Mouse (Mus musculus) adrenal gland, adult (tissue): ENCODE data around the gene Nup93.

ENCODE experiments used
- DNase-seq, 2 experiments: peaks; one replicate each; pipeline ENCODE4 v3.0.0; 2022 to 2023; ENCODE audit warnings: low spot score in 1 of 2; ENCODE audit not compliant: inconsistent age in 2 of 2

The Nup93 gene

DNA sequence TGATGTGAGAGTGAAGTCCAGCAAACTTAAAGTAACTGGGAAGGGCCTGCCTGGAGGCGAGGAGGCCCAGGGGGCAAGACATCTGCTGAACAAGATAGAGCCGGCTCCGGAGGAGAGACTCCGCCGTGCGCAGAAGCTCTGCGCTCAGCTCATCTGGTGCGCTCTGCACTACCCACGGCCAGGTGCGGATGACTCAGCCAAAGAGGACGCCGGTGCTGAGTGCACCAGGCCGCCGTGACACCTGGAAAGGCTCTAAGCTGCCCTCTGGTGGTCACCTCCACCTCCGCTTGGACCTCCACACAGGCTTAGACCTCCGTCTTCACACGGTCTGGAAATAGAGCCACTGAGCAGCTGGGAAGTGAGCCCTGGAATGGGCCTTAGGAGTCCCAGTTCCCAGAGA, 27.8 kb upstream of the Nup93 start:
- DNase-seq: peak; percentile 76 to 88

DNA sequence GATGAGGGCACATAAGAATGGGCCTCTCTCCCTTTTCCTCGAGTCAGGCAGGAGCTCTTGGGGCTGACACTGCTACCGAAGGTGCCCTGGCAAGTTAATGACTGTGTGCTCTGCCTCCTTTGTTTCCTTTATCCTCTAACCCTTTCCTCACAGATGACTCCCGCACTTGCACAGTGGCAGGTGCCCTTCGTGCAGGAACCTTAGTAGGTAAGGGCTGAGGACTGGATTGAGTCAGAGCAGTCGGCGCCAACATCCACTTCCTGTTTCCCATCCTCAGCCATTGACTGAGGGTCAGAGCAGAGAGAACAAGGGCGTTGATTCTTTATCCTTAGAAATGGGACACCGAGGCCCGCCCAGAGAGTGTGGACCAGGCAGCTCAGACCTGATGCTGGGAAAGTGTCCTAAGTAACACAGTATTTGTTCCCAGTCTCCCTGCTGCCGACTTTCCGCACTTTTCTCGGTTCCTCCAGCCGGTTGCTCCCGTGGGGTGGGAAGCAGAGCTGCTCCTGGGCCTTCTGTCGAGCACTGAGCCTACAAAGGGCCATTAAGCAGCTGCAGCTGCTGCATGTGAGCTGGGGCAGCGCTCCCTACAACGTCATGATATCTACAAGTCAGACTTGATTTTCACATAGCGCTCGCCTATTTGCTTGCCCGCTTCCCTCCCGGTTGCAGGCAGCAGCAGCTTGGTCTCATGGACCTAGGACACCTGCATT, 26.9 kb upstream of the Nup93 start:
- DNase-seq: no peak

DNA sequence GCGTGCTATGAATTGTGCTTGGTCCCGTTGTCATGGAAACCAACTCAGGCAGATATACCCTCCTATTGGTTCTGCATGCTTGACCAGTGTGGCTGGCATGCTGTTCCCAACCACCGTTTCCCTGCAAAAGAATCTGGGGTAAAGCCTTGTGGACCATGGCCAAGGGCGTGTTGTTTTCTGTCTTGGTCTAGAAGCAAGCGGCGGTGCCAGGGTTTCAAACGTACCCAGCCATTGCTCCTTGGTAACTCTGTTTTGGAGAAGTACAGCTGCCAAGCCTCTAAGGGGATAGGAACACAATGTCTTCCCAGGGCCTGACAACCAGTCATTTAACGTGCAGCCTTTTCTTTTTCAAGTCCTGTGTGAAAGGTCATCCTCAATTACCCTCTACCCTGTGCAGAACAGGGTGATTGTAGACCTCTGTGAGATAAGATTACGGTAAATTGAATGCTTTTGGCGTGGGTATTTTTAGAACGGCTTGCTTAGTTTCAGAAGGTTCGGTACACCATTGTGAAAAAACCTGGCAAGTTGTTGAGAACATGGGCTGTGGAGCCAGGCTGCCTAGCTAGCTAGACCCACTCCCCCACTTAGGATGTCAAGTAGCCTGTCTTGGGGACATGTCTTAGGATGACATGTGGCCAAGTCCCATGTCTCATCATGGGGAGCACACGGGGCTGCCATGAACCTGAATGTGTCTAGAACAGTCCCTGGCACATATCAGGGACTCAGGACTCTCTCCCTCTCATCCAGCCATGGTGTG, 24.9 kb upstream of the Nup93 start:
- DNase-seq: peak in 1 of 2 experiments; percentile 65

DNA sequence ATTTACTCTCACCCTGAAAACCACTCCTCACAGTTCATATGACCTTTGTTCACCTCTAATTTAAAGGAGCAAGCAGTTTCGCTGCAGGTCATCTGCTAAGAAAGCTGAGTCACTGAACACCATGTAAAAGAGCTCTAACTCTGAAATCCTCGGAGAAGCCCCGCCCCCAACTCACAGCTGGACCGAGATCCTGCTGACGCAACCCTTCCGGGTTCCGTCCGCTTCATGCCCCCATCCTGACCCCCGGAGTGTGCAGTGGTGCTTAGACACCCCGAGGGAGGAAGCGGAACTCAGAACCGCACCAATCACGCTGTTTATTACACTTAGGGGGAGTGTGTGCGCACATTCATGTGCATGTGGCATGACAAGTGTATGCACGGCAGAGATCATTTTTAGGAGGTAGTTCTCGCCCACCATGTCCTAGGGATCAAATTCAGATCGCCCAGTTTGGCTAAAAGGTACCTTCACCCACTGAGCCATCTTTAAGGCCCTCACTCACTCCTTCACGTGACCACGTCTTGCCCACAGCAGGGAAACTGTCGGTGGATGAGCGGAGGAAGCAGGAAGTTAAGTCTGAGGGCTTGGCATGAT, 23.2 kb upstream of the Nup93 start:
- peak; percentile 82 to 88 for DNase-seq

DNA sequence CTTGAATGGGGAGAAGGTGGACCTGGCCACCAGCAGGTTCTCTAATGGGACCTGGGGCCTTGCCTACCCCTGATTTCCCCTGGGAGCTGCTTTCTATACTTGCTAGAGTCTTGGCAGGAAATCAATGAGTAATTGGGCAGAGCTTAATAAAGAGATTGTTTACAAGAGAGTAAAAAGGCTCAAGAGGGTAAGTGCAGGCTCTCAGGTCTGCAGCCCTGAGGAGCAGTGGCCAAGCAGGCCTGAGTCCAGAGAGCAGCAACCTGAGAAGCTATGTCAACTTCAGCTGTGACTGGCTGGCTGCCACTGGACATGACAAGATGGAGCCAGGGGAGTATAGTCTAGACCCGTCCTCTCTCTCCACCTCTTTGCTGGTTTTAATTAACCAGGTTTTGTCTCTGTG, 21.4 kb upstream of the Nup93 start:
- DNase-seq: no peak

DNA sequence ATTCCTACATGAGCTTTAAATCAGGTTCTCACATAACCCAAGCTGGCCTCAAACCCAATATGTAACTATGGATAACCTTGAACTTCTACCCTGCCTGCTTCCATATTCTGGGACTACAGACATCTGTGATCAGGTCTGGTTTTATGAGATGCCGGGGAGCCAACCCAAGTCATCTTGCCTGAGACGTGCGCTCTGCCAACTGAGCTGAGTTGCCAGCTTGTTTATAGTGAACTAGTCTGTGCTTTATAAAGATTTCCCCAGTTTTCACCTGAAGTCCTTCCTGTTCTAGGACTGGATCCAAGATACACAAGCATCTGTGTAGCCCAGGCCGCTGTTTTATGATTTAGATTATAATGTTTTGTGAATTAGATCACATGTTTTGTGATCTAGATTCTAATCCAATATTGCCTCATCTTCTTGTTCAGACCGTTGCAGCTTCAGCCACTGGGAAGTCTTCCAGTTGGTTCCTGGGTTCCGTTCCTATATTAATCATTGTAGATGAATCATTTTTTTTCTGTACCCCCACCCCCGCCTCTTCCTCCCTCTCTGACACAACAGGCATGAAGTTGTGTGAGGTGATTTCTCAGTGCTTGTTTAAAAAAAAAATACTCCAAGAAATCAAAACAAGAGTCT, 19.7 kb upstream of the Nup93 start:
- peak; percentile 50 to 81 for DNase-seq

DNA sequence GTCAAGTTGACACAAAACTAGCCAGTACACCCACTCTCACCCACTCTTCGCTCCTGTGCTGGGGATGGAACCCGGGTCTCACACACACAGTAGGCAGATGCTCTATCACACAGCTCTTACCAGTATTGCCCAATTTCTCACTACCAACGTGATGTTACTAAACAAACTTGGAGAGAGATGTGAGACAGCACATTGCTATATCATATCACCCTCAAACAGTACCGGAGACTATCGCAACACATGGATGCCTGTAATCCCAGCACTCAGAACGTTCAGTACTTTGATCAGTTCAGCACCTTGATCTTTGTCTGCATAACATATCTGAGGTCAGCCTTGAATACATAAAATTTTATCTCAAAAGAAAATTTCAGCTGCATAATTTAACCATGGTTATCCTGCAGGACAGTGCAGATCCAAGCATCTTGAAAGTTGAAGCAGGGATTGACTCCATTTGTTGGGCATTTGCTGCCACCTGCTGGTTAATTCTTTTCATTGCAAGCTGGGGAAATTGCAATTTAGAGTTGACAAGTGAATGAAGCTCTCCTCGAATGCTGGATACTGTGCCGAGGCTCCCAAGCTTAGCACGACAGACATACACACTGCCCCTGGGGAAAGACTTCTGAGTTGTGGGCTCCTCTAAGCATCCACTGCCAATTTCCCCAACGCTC, 15.0 kb upstream of the Nup93 start:
- peak; percentile 56 to 89 for DNase-seq

DNA sequence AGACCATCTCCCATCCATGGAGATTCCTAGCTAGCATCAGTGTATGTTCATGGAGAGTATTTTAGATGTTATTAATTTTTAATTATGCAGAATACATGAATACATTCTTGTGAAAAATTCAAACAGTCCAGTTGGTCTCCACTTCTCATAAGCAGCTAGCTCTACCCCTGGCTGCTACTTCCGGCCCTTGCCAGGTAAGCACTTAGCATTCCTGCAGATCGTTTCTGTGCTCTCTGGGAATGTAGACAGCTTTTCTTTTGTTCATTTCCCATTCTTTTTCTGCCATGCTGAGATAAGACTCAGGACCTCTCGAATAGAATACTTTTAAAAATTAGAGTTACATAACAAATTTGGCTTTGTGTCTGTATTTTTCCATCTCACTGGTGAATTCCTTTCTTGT, 10.3 kb upstream of the Nup93 start:
- DNase-seq: no peak

DNA sequence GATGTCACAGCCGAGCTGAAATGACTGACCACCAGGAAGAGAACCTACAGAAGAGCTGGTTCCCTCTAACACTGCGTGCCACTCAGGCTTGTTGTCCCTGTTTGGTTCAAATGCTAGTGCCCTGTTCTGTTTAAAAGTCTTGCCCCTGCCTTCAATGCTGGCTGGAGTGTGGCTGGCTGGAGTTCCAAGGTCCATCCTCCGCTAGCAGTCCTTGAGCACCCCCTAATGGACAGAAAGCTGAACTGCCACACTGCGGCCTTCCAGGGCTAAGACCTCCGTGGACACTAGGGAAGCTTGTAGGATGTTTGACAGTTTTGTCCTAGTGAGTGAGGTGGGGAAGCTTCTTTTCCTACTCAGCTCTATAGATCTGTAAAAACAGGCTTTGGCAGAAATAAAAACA, 8.6 kb upstream of the Nup93 start:
- DNase-seq: peak; percentile 75 to 91

DNA sequence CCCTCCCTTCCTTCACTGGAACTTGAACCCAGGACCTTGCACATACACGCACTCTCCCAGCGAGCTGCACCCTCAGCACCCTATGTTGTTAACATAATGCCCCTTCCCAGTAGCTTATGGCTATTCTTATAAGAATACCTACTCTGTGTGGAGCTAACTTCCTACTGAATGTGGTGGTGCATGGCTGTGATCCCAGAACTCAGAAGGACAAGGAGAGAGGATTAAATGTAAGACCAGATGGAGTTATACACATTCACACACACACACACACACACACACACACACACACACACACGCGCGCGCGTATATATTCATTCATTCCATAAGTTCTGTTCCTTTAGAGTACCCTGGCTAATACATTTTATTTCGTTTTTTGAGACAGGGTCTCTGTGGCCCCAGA, 8.1 kb upstream of the Nup93 start:
- DNase-seq: no peak

DNA sequence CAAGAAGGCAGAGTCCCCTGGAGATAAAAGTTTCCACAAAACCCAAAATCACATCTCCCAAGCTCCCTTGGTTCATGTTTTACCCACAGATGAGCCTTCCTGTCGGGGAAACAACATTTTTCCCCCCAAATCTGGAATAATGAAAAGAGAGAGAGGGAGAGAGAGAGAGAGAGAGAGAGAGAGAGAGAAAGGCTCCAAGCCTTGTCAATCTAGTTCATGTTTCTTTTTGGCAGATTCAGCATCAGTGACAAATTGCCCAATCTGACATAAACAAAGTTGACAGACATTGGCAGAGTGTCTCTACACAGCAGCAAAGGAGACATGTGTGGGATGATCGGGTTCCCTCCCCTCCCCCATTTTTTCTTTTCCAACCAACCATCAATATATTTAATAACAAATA, 6.9 kb upstream of the Nup93 start:
- DNase-seq: no peak

DNA sequence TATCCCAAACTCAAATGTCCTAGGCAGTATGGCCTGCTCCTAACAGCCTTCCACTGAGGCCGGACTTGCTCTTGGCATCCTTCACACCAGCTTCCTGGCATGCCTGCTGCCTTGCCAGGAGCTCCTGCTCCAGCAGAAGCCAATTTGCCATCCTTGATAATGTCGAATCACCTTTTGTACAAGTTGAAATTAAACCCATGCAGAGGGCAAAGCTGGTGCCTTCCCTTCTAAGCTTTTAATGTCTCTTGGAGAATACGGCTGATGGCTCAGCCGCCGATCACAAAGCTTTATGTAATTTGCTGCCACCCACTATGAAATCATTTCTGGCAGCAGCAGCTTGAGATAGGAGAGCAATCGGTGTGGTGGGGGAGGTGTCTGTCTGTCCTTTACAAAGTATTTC, 4.7 kb upstream of the Nup93 start:
- DNase-seq: peak in 1 of 2 experiments; percentile 25

DNA sequence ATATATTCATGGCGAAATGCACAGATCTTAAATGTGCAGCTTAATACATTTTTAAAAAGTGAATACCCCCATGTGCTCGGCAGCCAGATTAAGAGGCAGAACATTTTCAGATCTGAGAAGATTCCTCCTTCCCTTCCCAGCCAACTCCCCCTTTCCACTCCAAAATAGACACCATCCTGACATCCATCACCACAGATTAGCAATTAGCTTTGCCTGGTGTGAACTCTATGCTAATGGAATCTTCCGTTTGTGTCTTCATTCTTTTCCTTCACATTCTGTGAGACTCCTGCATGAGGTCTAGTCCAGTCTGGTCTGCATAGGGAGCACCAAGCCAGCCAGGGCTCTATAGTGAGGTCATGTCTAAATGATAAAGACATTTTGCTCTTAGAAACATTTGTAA, 4.1 kb upstream of the Nup93 start:
- no peak for DNase-seq

DNA sequence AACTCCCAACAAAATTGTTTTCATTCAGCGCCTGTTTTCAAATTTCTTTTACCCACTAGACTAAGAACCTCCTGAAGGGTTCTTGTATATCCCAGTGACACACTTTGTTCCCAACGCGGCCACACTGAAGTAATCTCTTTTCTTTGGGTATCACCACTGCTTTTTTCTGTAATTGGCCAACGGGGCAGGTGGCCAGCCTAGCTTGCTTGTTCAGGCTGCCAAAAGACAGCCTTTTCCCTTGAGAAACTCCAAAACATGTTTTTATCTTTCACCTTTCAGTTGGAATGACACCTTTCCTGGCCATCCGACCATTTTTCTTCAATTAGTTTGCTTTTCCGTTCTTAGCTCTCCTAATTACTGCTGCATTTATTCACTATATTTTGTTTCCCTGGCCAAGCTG, 545 bp upstream of the Nup93 start:
- no peak for DNase-seq

DNA sequence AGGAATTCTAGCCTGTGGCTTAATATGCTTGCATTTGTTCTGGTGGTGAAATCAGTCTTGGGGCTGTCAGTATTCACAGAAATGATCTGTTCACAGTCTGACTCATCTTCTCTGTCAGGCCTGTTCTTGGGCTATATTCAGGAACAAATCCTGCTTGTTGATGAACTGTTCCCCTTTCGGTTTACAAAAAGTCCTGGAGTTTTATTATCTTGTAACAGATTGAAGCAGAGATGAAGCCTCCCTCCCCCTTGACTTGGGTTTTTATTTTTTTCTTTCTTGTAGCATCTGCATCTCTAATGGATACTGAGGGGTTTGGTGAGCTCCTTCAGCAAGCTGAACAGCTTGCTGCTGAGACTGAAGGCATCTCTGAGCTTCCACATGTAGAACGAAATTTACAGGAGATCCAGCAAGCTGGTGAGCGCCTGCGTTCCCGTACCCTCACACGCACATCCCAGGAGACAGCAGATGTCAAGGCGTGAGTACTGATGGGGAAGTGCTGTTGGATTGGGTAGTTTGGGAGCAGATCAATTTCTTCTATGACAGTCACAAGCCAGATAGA, 13.1 kb downstream of the Nup93 start:
- peak in 1 of 2 experiments; percentile 46 for DNase-seq

DNA sequence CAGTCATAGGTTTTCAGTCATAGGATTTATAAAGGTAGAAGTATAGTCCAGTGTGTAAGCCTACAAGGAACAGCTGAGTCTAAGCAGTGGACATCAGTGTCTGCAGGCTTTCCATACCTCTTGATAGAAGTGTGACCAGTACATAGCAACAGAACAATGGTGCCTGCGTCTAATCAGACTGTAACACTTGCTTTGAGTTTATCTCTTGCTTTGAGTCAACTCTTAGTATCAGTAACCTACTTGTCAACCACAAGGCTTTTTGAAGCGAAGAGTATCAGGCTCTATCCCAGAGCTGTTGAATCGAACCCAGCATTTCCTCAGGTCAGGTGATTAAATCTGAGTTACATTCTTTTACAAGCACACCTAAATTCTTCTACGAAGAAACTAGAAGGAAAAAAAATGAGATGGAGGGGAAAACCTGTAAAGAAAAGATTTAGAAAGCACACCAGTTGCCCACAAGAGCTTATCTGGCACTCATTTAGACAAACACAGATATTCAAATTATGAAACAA, 25.9 kb downstream of the Nup93 start:
- no peak for DNase-seq

DNA sequence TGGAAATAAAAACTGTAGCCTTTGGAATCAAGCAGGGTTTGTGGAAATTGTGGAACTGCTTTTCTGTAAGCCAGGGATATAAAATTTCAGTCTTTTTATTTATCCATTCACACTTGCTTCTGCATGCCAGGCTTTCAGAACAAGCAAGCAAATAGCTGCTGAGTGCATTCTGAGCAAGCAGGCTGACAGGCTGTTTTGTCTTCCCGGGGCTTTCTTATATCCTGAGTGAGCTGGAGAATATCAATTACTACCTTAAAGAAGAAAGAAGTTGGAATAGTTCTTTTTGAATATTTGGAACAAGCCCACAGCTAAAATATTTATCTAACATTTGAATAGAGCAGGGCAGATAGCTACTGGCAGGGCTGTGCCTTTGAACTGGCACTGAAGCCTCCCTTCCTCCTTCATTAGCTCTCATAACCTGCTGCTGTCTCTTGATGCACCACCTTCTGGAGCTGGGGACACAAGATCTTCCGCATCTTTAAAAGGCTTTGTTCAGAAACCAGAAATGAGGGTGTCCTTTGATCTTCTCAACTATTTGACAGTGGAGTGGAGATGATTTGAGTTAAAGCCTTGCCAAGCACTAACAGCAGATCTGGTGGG, 35.6 kb downstream of the Nup93 start:
- DNase-seq: no peak

DNA sequence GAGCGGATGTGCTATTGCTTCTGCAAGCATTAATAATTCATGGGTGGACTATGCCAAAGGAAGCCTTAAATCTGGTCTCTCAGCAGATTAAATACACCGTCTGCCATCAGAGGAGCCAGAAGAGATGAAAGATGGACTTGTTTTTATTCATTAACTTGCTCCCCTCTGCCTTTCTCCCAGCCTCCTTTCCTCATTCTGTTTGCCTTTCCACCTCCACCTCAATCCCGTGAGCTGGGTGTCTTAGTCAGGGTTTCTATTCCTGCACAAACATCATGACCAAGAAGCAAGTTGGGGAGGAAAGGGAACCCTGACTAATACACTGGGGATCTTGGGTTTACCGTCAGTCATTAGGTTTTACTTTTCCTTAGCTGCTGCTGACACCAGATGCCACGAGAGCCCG, 44.5 kb downstream of the Nup93 start:
- no peak for DNase-seq

DNA sequence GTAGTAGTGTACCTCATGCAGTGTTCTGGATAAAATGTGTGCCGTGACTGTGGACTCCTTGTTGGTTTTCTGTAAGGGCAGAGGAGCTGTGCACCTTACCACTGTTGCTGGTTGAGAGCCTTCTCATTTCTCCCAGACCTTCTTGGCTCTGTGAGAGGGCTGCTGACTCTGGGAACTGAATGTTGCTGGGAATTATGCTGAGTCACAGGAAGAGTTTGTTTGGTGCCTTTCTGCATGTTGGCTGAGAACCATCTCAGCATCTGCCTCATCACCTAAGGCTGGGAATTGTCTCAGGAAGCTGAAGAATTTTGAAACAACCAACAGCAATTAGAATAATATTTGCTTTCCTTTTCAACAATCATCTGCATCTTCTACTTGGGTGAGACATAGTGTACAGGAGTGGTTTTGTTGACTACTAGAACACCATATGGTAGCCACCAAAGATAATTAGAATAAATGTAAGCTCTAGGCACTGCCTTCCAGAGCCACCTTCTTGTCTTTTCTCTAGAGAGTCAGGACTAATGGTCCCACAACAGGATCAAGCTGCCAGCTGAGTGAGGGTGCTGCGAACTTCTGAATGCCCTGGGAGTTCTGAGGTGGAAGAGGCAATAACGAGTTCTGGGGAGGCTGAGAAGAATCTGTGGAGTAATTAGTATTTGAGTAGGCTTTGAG, 48.4 kb downstream of the Nup93 start:
- peak; percentile 13 to 41 for DNase-seq
